Mouse (Mus musculus) stomach, postnatal 0 days (tissue): ENCODE data around the gene Pi4k2a.

Experiments
- CTCF ChIP-seq: IDR thresholded peaks from 2 replicates; pipeline ENCODE4 v1.5.1; 2016; ENCODE audit warnings: antibody characterized with exemption, low read depth, mild to moderate bottlenecking, moderate library complexity
- EP300 ChIP-seq: optimal IDR thresholded peaks from 2 replicates; pipeline ENCODE3; 2016; ENCODE audit warnings: antibody characterized with exemption

DNA sequence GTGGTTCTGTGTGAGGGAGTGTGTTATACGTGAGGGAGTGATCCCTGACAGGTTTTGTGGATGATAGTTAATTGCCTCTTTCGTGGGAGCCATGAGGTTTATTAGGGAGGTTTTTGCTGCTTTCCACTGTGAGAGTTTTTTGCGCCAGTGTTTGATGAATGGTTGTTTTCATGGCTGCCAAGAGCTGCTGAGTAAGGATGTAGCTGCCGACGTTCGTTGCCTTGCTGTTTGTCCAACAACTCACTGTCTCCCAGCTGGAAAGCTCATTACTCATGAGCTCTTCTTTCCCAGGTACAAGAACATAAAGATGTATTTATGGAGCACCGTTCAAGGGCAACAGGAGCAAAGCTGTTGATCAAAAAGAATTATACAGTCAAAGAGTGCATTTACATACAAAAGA lies 73.9 kb downstream of the Pi4k2a start:
- TF ChIP-seq EP300 (no peak), CTCF (no peak)
